Mouse (Mus musculus): ENCODE results near the gene Efna5. TPM values are rescaled to one million over a fixed set of nuclear protein-coding genes. Genes with fewer than 3 reads are reported as not detected.

The Efna5 gene
- polyA plus RNA-seq, 1 experiment from 2014 or later, result 59.8 TPM

DNA sequence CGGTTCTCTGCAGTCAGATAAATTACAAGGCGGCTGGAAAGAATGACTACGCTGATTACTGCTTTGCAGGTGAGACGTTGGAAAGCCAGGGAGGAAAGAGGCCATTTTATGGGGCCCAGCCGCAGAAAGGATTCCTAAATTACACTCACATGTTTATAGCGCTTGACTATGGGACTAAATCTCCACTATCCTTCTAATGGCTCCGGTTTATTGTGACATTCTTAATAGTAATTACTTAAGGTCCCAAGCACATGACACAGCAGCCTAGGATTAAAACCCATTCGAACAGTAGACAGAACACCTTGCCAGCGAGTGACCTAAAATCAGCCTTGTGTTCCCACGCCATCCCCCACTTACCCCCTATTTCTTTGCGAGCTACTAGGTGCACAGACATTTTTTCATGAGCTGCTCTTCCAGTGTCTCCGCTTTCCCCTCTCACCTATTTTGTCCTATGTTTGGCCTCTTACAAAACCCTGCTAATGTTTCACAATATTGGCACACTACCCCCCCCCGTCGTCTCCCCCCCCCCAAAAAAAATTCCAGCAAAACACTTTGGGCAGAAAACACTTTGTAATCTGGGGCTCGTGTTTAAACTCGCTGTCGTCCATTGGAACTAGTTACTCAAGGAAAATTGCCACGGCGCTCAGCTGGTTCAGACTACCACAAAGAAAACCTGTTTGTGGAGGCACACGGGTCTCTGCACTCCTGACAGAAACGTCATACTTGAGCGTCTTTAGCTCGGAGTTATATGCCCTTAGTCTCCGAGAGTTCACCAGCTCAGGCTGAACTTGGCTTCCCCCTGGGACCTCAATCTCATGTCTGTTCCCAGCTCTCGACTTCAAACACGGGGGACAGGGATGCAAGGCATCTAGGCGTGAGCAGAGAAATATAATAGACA, 96.6 kb downstream of the Efna5 start:
- 17% methylated on average over 27 of the region's 27 CpGs for WGBS
- peaks cover 52% of the 10 kb centered on the region for H3K4me1 ChIP-seq

DNA sequence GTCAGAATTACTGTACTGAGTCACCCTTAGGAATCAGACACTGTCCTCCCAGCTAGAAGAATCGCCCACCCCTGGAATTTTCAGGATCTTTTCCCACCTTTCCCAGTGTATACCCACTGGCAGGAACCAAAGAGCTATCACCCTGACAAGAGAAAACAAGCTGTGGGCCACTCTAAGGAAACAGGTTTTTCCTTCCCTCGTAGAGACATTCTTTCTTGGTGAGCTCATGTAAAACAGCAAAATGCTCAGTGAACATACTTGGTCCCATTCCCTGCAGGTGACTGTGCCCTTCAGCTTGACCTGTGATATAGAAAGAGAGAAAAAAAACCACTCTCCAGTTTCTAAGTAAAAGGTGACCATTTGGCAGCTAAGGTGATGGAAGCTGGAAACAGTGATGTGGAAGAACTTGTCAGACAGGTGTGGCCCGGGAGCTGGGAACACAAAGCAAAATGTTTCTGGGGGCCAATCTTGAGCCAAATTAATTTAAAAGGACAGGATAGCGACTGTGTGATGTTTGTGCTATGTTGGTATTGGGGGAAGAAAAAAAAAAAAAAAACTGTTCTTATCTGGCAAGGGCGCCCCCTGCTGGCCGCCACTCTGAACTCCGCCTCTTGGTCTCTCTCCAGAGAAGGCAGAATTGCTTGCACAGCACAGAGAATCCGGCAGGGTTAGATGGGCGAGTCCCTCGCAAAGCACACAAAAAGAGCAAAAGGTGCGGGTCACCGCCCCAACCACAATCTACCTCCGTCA, 97.4 kb downstream of the Efna5 start:
- H3K36me3 ChIP-seq (replicated peaks), result no peaks in the 10 kb centered on the region
- H3K4me1 ChIP-seq, result peaks cover 47% of the 10 kb centered on the region
- peak overlapping the region; percentile 29 for H3K4me3 ChIP-seq
- H3K4me2 ChIP-seq, result peak overlapping the region; percentile 44
- peak overlapping the region; percentile 31 for H3K27ac ChIP-seq
- peak; percentile 65 for ATAC-seq (replicated peaks)
- H3K9me3 ChIP-seq, result no peaks in the 10 kb centered on the region
- WGBS, result 17% methylated on average over 13 of the region's 13 CpGs
- 0 out of 2 replicates have a peak overlapping the region, but pooled peaks have one; percentile 23 for H3K9ac ChIP-seq
- H3K27me3 ChIP-seq (replicated peaks), result 0 out of 2 replicates have a peak, but pooled peaks cover 2% of the 10 kb centered on the region

More for the DNA sequence above, 96.6 kb downstream of the Efna5 start:
- H3K4me2 ChIP-seq, result peak overlapping the region; percentile 44
- H3K36me3 ChIP-seq (replicated peaks), result no peaks in the 10 kb centered on the region
- peak overlapping the region; percentile 29 for H3K4me3 ChIP-seq
- peak overlapping the region; percentile 31 for H3K27ac ChIP-seq
- ATAC-seq (replicated peaks), result peak; percentile 34
- 0 out of 2 replicates have a peak, but pooled peaks cover 2% of the 10 kb centered on the region for H3K27me3 ChIP-seq (replicated peaks)
- H3K9me3 ChIP-seq, result no peaks in the 10 kb centered on the region
- H3K9ac ChIP-seq, result 0 out of 2 replicates have a peak overlapping the region, but pooled peaks have one; percentile 23

GRCm38 (mm10) chr17:62782826-62783404, 98.2 kb downstream of the Efna5 start:
- H3K9me3 ChIP-seq, result no peaks in the 10 kb centered on the region
- 0 out of 2 replicates have a peak, but pooled peaks cover 2% of the 10 kb centered on the region for H3K27me3 ChIP-seq (replicated peaks)
- H3K4me2 ChIP-seq, result no peak overlapping the region
- WGBS, result 59% methylated on average over 13 of the region's 13 CpGs
- ATAC-seq (replicated peaks), result no peak
- H3K4me3 ChIP-seq, result no peak overlapping the region
- H3K9ac ChIP-seq, result no peak overlapping the region
- no peak overlapping the region for H3K27ac ChIP-seq
- peaks cover 39% of the 10 kb centered on the region for H3K4me1 ChIP-seq
- H3K36me3 ChIP-seq (replicated peaks), result no peaks in the 10 kb centered on the region

GRCm38 (mm10) chr17:62781120-62781519, 100.0 kb downstream of the Efna5 start:
- no peak overlapping the region for H3K27ac ChIP-seq

DNA sequence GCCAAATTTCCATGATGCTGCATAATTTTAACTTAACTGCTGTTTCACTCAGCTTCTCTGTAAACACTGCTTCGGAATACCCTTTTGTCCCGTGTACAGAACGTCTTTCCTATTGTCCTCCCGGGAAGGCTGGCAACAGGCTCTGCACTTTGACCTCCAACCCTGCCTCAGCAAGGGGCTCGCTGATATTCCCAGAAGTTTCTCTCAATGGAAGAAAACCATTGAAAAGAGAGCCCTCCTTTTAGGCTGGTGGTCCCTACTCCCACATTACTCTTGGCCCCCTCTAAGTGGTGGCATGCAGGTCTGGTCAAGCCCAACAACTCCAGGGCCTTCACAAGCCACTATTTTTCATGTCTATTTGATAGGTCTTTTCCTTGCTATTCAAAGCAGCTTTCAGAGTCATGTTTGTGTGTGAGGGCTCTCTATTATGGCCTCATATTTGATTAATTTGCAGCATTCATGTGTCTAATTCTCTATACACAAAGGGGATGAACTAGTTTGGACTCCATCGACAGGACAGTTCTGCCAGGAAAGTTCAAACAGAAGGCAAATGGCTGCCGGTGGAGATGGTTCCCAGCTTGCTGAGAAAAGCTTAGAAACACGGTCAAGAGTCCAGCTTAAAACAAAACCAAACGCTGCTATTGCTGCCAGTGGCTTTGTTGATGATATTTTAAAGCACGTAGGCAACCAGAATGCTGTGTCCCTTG, 103.1 kb downstream of the Efna5 start:
- Histone ChIP-seq H3K4me3 (no peak overlapping the region), H3K4me2 (no peak overlapping the region), H3K9me3 (no peaks in the 10 kb centered on the region), H3K9ac (no peak overlapping the region), H3K27me3 (replicated peaks) (no peaks in the 10 kb centered on the region), H3K36me3 (replicated peaks) (no peaks in the 10 kb centered on the region), H3K27ac (no peak overlapping the region), H3K4me1 (peaks cover 6% of the 10 kb centered on the region; the same call in 1 of the 2 replicates)
- ATAC-seq (replicated peaks), result no peak
- WGBS, result 25% methylated on average over 10 of the region's 10 CpGs

More at GRCm38 (mm10) chr17:62781120-62781519, 100.0 kb downstream of the Efna5 start:
- peaks cover 31% of the 10 kb centered on the region for H3K4me1 ChIP-seq
- no peaks in the 10 kb centered on the region for H3K36me3 ChIP-seq (replicated peaks)
- WGBS, result 70% methylated on average over 6 of the region's 6 CpGs
- no peak overlapping the region for H3K4me3 ChIP-seq
- 0 out of 2 replicates have a peak, but pooled peaks cover 2% of the 10 kb centered on the region for H3K27me3 ChIP-seq (replicated peaks)
- H3K9ac ChIP-seq, result no peak overlapping the region
- H3K4me2 ChIP-seq, result no peak overlapping the region
- ATAC-seq (replicated peaks), result no peak
- H3K9me3 ChIP-seq, result no peaks in the 10 kb centered on the region

DNA sequence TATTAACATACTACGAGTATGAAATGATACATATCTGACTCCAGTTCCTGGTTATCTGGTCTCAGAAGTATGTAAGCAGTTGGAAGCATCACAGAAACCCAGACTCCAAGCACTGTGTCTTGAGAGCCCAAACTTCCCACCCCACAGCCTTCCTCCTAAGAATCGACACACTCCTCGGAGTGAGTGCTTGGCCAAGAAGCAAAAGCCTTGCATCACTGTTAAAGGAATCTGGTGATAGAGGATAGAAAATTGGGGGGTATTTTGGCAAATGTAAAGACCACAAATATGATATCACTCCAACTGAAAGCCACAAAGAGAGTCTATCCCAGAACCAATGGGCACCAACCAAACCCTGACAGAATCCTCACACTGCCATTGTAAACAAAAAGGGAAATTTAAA, 104.4 kb downstream of the Efna5 start:
- Histone ChIP-seq H3K27ac (no peak overlapping the region), H3K4me2 (no peak overlapping the region), H3K9me3 (no peaks in the 10 kb centered on the region), H3K9ac (no peak overlapping the region), H3K4me3 (no peak overlapping the region), H3K36me3 (replicated peaks) (no peaks in the 10 kb centered on the region), H3K4me1 (0 out of 2 replicates have a peak, but pooled peaks cover 2% of the 10 kb centered on the region), H3K27me3 (replicated peaks) (no peaks in the 10 kb centered on the region)
- ATAC-seq (replicated peaks), result no peak
- 80% methylated on average over 3 of the region's 3 CpGs for WGBS

- Histone ChIP-seq H3K27ac (no peak overlapping the region), H3K4me1 (0 out of 2 replicates have a peak, but pooled peaks cover 2% of the 10 kb centered on the region), H3K27me3 (replicated peaks) (no peaks in the 10 kb centered on the region), H3K4me3 (no peak overlapping the region), H3K9ac (no peak overlapping the region), H3K9me3 (no peaks in the 10 kb centered on the region), H3K36me3 (replicated peaks) (no peaks in the 10 kb centered on the region), H3K4me2 (no peak overlapping the region)
- 75% methylated on average over 2 of the region's 2 CpGs for WGBS
- ATAC-seq (replicated peaks), result no peak
These were observed 105.1 kb downstream of the Efna5 start for GRCm38 (mm10) chr17:62775976-62776375.

GRCm38 (mm10) chr17:62775401-62775800, 105.7 kb downstream of the Efna5 start:
- ATAC-seq (replicated peaks), result no peak
- 88% methylated on average over 5 of the region's 5 CpGs for WGBS

DNA sequence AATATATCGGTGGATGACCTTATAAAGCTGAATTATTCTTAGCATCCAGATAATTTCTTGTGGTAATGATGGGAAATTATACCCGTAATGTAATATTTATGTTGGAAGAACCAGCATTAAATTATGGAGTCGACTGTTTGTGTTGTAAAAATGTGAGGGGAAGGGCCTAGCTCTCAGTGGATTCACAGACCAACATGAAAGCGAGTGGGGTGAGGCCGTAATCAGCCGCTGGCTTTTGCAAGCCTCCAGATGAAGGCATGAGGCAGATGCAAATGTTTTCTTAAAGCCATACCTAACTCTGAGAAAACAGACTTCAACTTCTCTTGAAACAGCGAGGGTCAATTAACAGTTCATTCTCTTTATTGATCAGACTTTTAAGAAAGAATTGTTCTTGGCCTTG, 106.4 kb downstream of the Efna5 start:
- Histone ChIP-seq H3K9ac (no peak overlapping the region), H3K27me3 (replicated peaks) (no peaks in the 10 kb centered on the region), H3K4me3 (no peak overlapping the region), H3K4me1 (peaks cover 8% of the 10 kb centered on the region; the same call in 1 of the 2 replicates), H3K9me3 (no peaks in the 10 kb centered on the region), H3K36me3 (replicated peaks) (no peaks in the 10 kb centered on the region), H3K27ac (no peak overlapping the region), H3K4me2 (no peak overlapping the region)
- 90% methylated on average over 7 of the region's 7 CpGs for WGBS
- ATAC-seq (replicated peaks), result no peak

More at GRCm38 (mm10) chr17:62775401-62775800, 105.7 kb downstream of the Efna5 start:
- Histone ChIP-seq H3K27ac (no peak overlapping the region), H3K4me2 (no peak overlapping the region), H3K9ac (no peak overlapping the region), H3K9me3 (no peaks in the 10 kb centered on the region), H3K4me3 (no peak overlapping the region), H3K36me3 (replicated peaks) (no peaks in the 10 kb centered on the region), H3K4me1 (peaks cover 4% of the 10 kb centered on the region; the same call in 1 of the 2 replicates), H3K27me3 (replicated peaks) (no peaks in the 10 kb centered on the region)

DNA sequence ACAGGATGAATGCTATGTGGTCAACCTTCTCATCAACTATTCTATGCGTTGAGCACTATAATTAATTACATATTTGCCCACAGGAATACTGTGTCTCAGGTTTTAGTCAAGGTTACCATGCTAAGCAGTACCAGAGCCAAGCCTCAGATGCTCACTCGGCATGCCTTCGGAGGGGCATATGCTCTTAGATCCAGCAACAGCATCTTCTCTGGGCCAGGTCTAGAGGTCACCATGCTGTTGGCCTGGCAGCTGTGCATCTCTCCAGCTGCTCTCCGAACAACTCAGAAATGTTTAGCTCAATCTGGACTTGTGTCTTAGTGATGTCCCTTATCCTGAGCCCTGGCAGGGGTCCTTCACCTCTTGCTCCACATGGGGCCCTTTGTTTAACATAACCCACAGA, 114.4 kb downstream of the Efna5 start:
- Histone ChIP-seq H3K9ac (no peak overlapping the region), H3K4me3 (no peak overlapping the region), H3K4me2 (no peak overlapping the region), H3K36me3 (replicated peaks) (no peaks in the 10 kb centered on the region), H3K27ac (no peak overlapping the region), H3K9me3 (no peaks in the 10 kb centered on the region), H3K27me3 (replicated peaks) (no peaks in the 10 kb centered on the region), H3K4me1 (peaks cover 6% of the 10 kb centered on the region; the same call in 1 of the 2 replicates)
- 0 out of 2 replicates have a peak, but pooled peaks have one; percentile 9 for ATAC-seq (replicated peaks)
- WGBS, result 47% methylated on average over 4 of the region's 4 CpGs

- Histone ChIP-seq H3K27ac (no peak overlapping the region), H3K9me3 (no peaks in the 10 kb centered on the region), H3K9ac (no peak overlapping the region), H3K4me1 (peaks cover 8% of the 10 kb centered on the region), H3K4me2 (no peak overlapping the region), H3K36me3 (replicated peaks) (no peaks in the 10 kb centered on the region), H3K27me3 (replicated peaks) (no peaks in the 10 kb centered on the region), H3K4me3 (no peak overlapping the region)
- WGBS, result 78% methylated on average over 4 of the region's 4 CpGs
- ATAC-seq (replicated peaks), result no peak
These were observed 116.0 kb downstream of the Efna5 start for GRCm38 (mm10) chr17:62765165-62765564.

Data from midbrain, embryonic 15.5 days (tissue).